Mouse (Mus musculus) kidney, adult 2 months (tissue): ENCODE results near the gene Gfap. TPM values are rescaled to one million over a fixed set of nuclear protein-coding genes. Genes with fewer than 3 reads are reported as not detected.

Source experiments
- DNase-seq: peaks from one replicate; pipeline ENCODE4 v3.0.0; 2021
- H3K27ac ChIP-seq: fragments of 200-500 bp; 2 replicates; pipeline ENCODE4 v1.5.1; 2012; ENCODE audit warnings: low read depth, low read length, control low read depth, inconsistent platforms; ENCODE audit not compliant: insufficient read depth
- H3K27me3 ChIP-seq: fragments of 200-500 bp; replicated peaks from 2 replicates; pipeline ENCODE4 v1.6.1; 2012; ENCODE audit warnings: mild to moderate bottlenecking, moderate library complexity, low read length, inconsistent platforms; ENCODE audit not compliant: control insufficient read depth, insufficient read depth
- H3K36me3 ChIP-seq: fragments of 200-500 bp; 2 replicates; pipeline ENCODE4 v1.6.1; 2012; ENCODE audit warnings: mild to moderate bottlenecking, moderate library complexity, low read length, inconsistent platforms; ENCODE audit not compliant: control insufficient read depth, insufficient read depth
- H3K4me1 ChIP-seq: fragments of 200-500 bp; 2 replicates; pipeline ENCODE4 v1.6.1; 2011; ENCODE audit warnings: low read length; ENCODE audit not compliant: control insufficient read depth, insufficient read depth
- H3K4me3 ChIP-seq: fragments of 200-500 bp; 2 replicates; pipeline ENCODE4 v1.5.1; 2011; ENCODE audit warnings: mild to moderate bottlenecking, low read depth, low read length, control low read depth; ENCODE audit not compliant: insufficient read depth
- CTCF ChIP-seq: fragments of 200-500 bp; conservative IDR thresholded peaks from 2 replicates; pipeline ENCODE4 v1.5.1; 2011; ENCODE audit warnings: low read depth, mild to moderate bottlenecking, control low read depth, low read length, moderate library complexity, mixed read lengths; ENCODE audit not compliant: insufficient read depth, insufficient read length
- POLR2A ChIP-seq: fragments of 200-500 bp; IDR thresholded peaks from one replicate; pipeline ENCODE4 v1.6.1; 2011; ENCODE audit warnings: low read depth, low read length, control low read depth
- WGBS: fragments of 180-500 bp; shearing (Covaris S2); methylation state at CpG from one replicate; pipeline ENCODE4 v1.1.7; 2018; 5-methylcytosine and 5-hydroxymethylcytosine counted together
- polyA plus RNA-seq: library from polyadenylated mRNA; depleted of rRNA; stranded (reverse); fragments of >200 nt; gene quantifications from 2 replicates; pipeline ENCODE4 v1.2.3, GENCODE M21; 2012

Gene Gfap
- polyA plus RNA-seq, 1 experiment, result 0.16 TPM

- H3K27me3 ChIP-seq, result no peaks in the 10 kb centered on the region
- no peaks in the 10 kb centered on the region for H3K36me3 ChIP-seq
- H3K4me3 ChIP-seq, result no peak overlapping the region
- no peaks in the 10 kb centered on the region for H3K4me1 ChIP-seq
- 73% methylated on average over 4 of the region's 4 CpGs for WGBS
- no peak for DNase-seq
- TF ChIP-seq POLR2A, result no peak
- no peak overlapping the region for H3K27ac ChIP-seq
Measured at GRCm38 (mm10) chr11:102918077-102918476, 17.4 kb upstream of the Gfap start.

DNA sequence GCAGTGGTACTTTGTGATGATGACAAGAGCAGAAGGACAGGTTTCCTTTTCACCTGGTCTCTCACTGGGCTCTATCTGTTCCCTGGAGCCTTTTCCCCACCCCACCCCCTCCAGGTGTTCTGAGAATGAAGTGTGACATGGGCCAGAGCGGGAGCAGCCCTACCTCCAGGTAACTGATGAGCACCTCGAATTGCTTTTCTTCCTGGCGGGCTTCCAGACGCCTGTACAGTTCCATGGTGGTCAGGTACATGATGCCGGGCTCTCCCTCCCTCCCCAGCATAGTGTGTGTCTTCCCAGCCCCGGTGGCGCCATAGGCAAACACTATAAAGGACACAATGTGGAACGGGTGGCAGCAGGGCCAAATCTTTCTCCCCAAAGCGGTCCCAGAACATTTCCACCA, 14.7 kb upstream of the Gfap start:
- Histone ChIP-seq H3K27ac (no peak overlapping the region), H3K36me3 (no peaks in the 10 kb centered on the region), H3K4me3 (no peak overlapping the region), H3K4me1 (no peaks in the 10 kb centered on the region), H3K27me3 (no peaks in the 10 kb centered on the region)
- 94% methylated on average over 9 of the region's 9 CpGs for WGBS
- TF ChIP-seq CTCF (no peak), POLR2A (no peak)
- DNase-seq, result no peak

DNA sequence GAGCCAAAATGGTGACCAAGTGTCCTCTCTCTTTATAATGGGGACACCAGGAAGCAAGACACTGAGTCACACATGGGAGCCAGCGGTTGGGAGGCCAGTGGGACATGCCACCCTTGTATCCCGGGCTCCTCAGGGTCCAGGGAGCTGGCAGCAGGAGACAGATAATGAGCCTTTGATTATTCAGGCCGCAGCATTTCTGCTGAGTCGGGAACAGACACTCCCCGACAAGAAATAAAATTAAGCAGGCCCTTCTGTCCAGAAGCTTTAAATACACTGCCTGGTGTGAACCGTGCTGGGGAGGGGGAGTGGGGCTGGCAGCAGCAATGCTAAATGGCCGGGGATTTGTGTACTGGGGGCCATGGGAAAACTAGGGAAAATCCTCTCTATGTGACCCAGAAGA, 10.7 kb upstream of the Gfap start:
- Histone ChIP-seq H3K27ac (no peak overlapping the region), H3K36me3 (no peaks in the 10 kb centered on the region), H3K4me3 (no peak overlapping the region), H3K27me3 (no peaks in the 10 kb centered on the region), H3K4me1 (no peaks in the 10 kb centered on the region)
- TF ChIP-seq CTCF (no peak), POLR2A (no peak)
- no peak for DNase-seq
- WGBS, result 83% methylated on average over 7 of the region's 7 CpGs

GRCm38 (mm10) chr11:102903654-102904053, 2.9 kb upstream of the Gfap start:
- Histone ChIP-seq H3K36me3 (no peaks in the 10 kb centered on the region), H3K4me1 (no peaks in the 10 kb centered on the region), H3K27ac (no peak overlapping the region), H3K27me3 (no peaks in the 10 kb centered on the region), H3K4me3 (no peak overlapping the region)
- TF ChIP-seq POLR2A, result no peak
- DNase-seq, result no peak
- WGBS, result 81% methylated on average over 7 of the region's 7 CpGs

DNA sequence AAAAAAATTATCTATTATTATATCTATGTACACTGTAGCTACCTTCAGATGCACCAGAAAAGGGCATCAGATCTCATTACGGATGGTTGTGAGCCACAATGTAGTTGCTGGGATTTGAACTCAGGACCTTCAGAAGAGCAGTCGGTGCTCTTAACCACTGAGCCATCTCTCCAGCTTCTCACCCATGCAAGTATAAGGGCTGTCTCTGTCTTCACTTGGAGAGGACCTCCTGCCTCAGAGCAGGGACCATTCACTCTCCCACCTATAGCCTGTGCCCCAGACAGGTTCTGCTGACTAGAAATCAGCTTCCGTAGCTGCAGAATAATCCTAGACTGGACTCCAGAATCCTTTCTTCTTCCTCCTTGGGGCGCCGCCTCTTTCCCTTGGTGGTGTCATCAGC, 1.4 kb upstream of the Gfap start:
- H3K4me3 ChIP-seq, result no peak overlapping the region
- WGBS, result 82% methylated on average over 5 of the region's 5 CpGs
- H3K36me3 ChIP-seq, result no peaks in the 10 kb centered on the region

DNA sequence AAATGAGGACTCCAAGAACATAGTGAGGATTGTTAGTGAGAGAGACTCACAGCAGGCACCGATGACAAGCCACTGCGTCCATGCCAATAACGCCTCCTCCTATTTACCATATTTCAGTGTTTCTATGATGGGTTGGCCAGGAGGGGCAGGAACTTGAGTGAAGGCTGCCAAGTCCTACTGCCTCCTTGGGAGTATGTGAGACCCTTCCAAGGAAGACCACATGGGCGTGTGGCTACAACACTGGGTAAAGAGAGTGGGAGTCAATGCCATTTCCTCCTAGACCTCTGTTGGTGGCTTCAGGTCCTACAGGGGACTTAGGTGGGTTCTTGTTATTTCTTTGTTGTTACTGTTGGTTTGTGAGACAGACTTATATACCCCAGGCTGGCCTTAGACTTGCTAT, 487 bp upstream of the Gfap start:
- Histone ChIP-seq H3K4me3 (no peak overlapping the region), H3K27me3 (no peaks in the 10 kb centered on the region), H3K4me1 (no peaks in the 10 kb centered on the region), H3K27ac (no peak overlapping the region), H3K36me3 (no peaks in the 10 kb centered on the region)
- WGBS, result 55% methylated on average over 4 of the region's 4 CpGs
- DNase-seq, result no peak
- TF ChIP-seq POLR2A (no peak), CTCF (no peak)

More for the DNA sequence above, 1.4 kb upstream of the Gfap start:
- TF ChIP-seq CTCF (no peak), POLR2A (no peak)
- no peaks in the 10 kb centered on the region for H3K27me3 ChIP-seq
- H3K4me1 ChIP-seq, result no peaks in the 10 kb centered on the region
- no peak overlapping the region for H3K27ac ChIP-seq
- no peak for DNase-seq

GRCm38 (mm10) chr11:102898408-102898807, 2.3 kb downstream of the Gfap start:
- Histone ChIP-seq H3K27ac (no peak overlapping the region), H3K4me3 (no peak overlapping the region), H3K4me1 (no peaks in the 10 kb centered on the region), H3K36me3 (no peaks in the 10 kb centered on the region), H3K27me3 (no peaks in the 10 kb centered on the region)
- DNase-seq, result no peak
- TF ChIP-seq POLR2A (no peak), CTCF (no peak)
- WGBS, result 82% methylated on average over 9 of the region's 9 CpGs

GRCm38 (mm10) chr11:102896641-102897040, 4.1 kb downstream of the Gfap start:
- no peak for DNase-seq
- WGBS, result 59% methylated on average over 20 of the region's 20 CpGs
- H3K27me3 ChIP-seq, result no peaks in the 10 kb centered on the region

More at GRCm38 (mm10) chr11:102896641-102897040, 4.1 kb downstream of the Gfap start:
- Histone ChIP-seq H3K36me3 (no peaks in the 10 kb centered on the region), H3K27ac (no peak overlapping the region), H3K4me1 (no peaks in the 10 kb centered on the region), H3K4me3 (no peak overlapping the region)
- TF ChIP-seq POLR2A (no peak), CTCF (no peak)
